Mouse (Mus musculus): ENCODE results near the gene Ogfr. TPM values are rescaled to one million over a fixed set of nuclear protein-coding genes. Genes with fewer than 3 reads are reported as not detected.

The Ogfr gene
- polyA plus RNA-seq, 1 experiment from 2014 or later: 36.6 TPM

DNA sequence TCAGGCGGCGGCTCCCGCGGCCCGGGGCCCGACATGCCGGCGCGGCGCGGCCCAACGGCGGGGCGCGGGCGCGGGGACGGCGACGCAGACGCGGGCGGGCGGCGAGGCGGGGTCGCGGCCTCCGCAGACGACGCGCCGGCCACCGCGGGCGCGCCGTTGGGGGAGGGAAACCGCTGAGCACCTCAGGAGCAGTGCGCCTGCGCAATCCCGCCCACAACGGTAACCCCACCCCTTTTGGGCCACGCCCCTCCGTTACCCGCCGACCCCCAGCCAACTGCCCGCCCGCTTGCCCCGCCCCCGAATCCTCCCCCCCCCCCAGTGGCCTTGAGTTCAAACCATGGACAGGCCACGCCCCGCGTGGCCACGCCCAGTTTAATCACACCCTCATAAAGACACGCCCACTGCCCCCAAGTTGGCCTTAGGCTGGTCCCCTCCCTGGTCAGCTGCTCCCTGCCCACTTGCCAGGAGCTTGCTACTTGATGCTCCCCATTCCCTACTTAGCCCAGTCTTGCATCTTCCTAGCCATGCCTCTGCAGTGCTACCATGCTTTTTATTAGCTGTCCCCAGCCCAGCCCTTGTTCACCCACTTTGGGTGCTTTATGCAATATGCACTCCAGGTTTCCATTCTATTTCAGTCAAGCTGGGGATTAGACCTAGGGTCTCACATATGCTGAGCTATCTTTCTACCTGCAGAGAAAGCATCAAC is 53.7 kb downstream of the Ogfr start, which contains the start of gene Tcfl5:
Tcfl5 (minus strand) TSS at position 154 of the 706 bp plus-strand sequence.
- peaks cover 36% of the 10 kb centered on the region for H3K27me3 ChIP-seq (replicated peaks; ENCODE audit: control insufficient read depth, insufficient read depth, low read length)

DNA sequence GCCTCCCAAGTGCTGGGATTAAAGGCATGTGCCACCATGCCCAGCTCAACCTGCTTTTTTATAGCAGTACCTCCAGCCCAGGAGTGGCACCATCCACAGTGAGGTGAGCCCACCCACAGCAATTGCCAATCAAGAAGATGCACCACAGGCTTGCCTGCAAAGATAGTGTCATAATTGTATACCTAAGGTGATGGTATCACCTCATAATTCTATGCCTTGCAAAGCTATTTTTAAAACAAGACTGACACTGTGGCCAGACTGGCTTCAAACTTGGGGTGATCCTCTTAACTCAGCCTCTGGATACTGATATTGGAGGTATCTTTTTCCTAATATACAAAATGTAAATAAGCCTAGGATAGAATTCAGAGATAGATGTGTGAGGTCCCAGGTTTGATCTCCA is 54.6 kb downstream of the Ogfr start:
- Histone ChIP-seq H3K36me3 (ENCODE audit: control insufficient read depth, insufficient read depth, low read length) (no peaks in the 10 kb centered on the region), H3K9me3 (ENCODE audit: control insufficient read depth, low read length) (peaks cover 14% of the 10 kb centered on the region), H3K27me3 (replicated peaks; ENCODE audit: control insufficient read depth, insufficient read depth, low read length) (peaks cover 36% of the 10 kb centered on the region), H3K4me1 (ENCODE audit: control insufficient read depth, insufficient read depth, low read length) (no peaks in the 10 kb centered on the region), H3K9ac (ENCODE audit: low read depth, low read length) (no peak overlapping the region), H3K27ac (ENCODE audit: low read length) (no peak overlapping the region), H3K4me2 (ENCODE audit: low read depth, low read length) (no peak overlapping the region), H3K4me3 (ENCODE audit: low read length) (no peak overlapping the region)
- no peak for ATAC-seq

More for the DNA sequence above, 53.7 kb downstream of the Ogfr start, which contains the start of gene Tcfl5:
- no peak within 1 kb of the TSS for H3K9ac ChIP-seq (ENCODE audit: low read depth, low read length)
- no peaks in the 10 kb centered on the region for H3K4me1 ChIP-seq (ENCODE audit: control insufficient read depth, insufficient read depth, low read length)
- WGBS: 3% methylated on average over 46 of the region's 56 CpGs
- no peaks in the 10 kb centered on the region for H3K36me3 ChIP-seq (ENCODE audit: control insufficient read depth, insufficient read depth, low read length)
- H3K4me3 ChIP-seq (ENCODE audit: low read length): peak within 1 kb of the TSS; percentile 42
- H3K9me3 ChIP-seq (ENCODE audit: control insufficient read depth, low read length): peaks cover 14% of the 10 kb centered on the region
- ATAC-seq: 0 out of 2 replicates have a peak, but pooled peaks have one; percentile 3
- peak within 1 kb of the TSS; percentile 54 for H3K4me2 ChIP-seq (ENCODE audit: low read depth, low read length)
- H3K27ac ChIP-seq (ENCODE audit: low read length): no peak within 1 kb of the TSS

Other genes with a start within 250 kb of the Ogfr start
- 2.2 TPM in 2 replicates for gene Slco4a1, start 133.0 kb upstream of the Ogfr start, polyA plus RNA-seq (2015; fragmentation: Nextera tagmentation; extraction: Ambion mirVana)
- 1.9 and 2.1 TPM in 2 replicates for gene Ntsr1, start 89.3 kb upstream of the Ogfr start, polyA plus RNA-seq (2015; fragmentation: Nextera tagmentation; extraction: Ambion mirVana)
- gene Mrgbp, start 7.9 kb upstream of the Ogfr start, polyA plus RNA-seq (2015; fragmentation: Nextera tagmentation; extraction: Ambion mirVana): 19.0 and 20.9 TPM in 2 replicates
- gene Col9a3, start 8.5 kb downstream of the Ogfr start, polyA plus RNA-seq (2015; fragmentation: Nextera tagmentation; extraction: Ambion mirVana): 4.1 and 6.2 TPM in 2 replicates
- gene Tcfl5, start 53.5 kb downstream of the Ogfr start, polyA plus RNA-seq (2015; fragmentation: Nextera tagmentation; extraction: Ambion mirVana): 0.10 and 0.12 TPM in 2 replicates
- 16.6 and 17.0 TPM in 2 replicates for gene Dido1, start 120.8 kb downstream of the Ogfr start, polyA plus RNA-seq (2015; fragmentation: Nextera tagmentation; extraction: Ambion mirVana)
- 51.1 and 54.4 TPM in 2 replicates for gene Gid8, start 120.9 kb downstream of the Ogfr start, polyA plus RNA-seq (2015; fragmentation: Nextera tagmentation; extraction: Ambion mirVana)
- gene Slc17a9, start 136.0 kb downstream of the Ogfr start, polyA plus RNA-seq (2015; fragmentation: Nextera tagmentation; extraction: Ambion mirVana): 5.4 and 6.3 TPM in 2 replicates
- gene Bhlhe23, start 187.7 kb downstream of the Ogfr start, polyA plus RNA-seq (2015; fragmentation: Nextera tagmentation; extraction: Ambion mirVana): not detected in 2 replicates

All from intestine, embryonic 16.5 days (tissue).